Mouse (Mus musculus) cerebellum, adult 18-20 months (tissue): ENCODE measurements around the gene Cd101.

Experiments used
- DNase-seq, 2 experiments: peaks; one replicate each; pipeline ENCODE4 v3.0.0; 2021

Cd101 gene

GRCm38 (mm10) chr3:101037984-101038545 is 8.7 kb upstream of the Cd101 start:
- DNase-seq: no peak

- no peak for DNase-seq
Observed at GRCm38 (mm10) chr3:101036001-101036400, 6.6 kb upstream of the Cd101 start.

GRCm38 (mm10) chr3:101034509-101034908 is 5.2 kb upstream of the Cd101 start:
- no peak for DNase-seq

GRCm38 (mm10) chr3:101033644-101034043 is 4.3 kb upstream of the Cd101 start:
- no peak for DNase-seq

GRCm38 (mm10) chr3:101031456-101032142 is 2.2 kb upstream of the Cd101 start:
- DNase-seq: no peak

- no peak for DNase-seq
Observed at GRCm38 (mm10) chr3:101030630-101031029, 1.3 kb upstream of the Cd101 start.

- no peak for DNase-seq
Observed at GRCm38 (mm10) chr3:101026741-101027140, 2.6 kb downstream of the Cd101 start.

- no peak for DNase-seq
Observed at GRCm38 (mm10) chr3:101022967-101023366, 6.4 kb downstream of the Cd101 start.

- DNase-seq: no peak
Observed at GRCm38 (mm10) chr3:101021481-101022051, 7.8 kb downstream of the Cd101 start.

- no peak for DNase-seq
Observed at GRCm38 (mm10) chr3:101021073-101021472, 8.3 kb downstream of the Cd101 start.

GRCm38 (mm10) chr3:101018494-101018893 is 10.9 kb downstream of the Cd101 start:
- DNase-seq: no peak

GRCm38 (mm10) chr3:101016050-101016449 is 13.3 kb downstream of the Cd101 start:
- DNase-seq: no peak

GRCm38 (mm10) chr3:101015254-101015653 is 14.1 kb downstream of the Cd101 start:
- DNase-seq: no peak

- no peak for DNase-seq
Observed at GRCm38 (mm10) chr3:101013536-101013935, 15.8 kb downstream of the Cd101 start.

- no peak for DNase-seq
Observed at GRCm38 (mm10) chr3:101013005-101013404, 16.4 kb downstream of the Cd101 start.

GRCm38 (mm10) chr3:101012597-101012996 is 16.8 kb downstream of the Cd101 start:
- no peak for DNase-seq

GRCm38 (mm10) chr3:101012131-101012571 is 17.2 kb downstream of the Cd101 start:
- DNase-seq: peak; percentile 6 to 16

GRCm38 (mm10) chr3:101011203-101011600 is 18.2 kb downstream of the Cd101 start:
- no peak for DNase-seq

GRCm38 (mm10) chr3:101010589-101011202 is 18.7 kb downstream of the Cd101 start:
- DNase-seq: no peak

- DNase-seq: no peak
Observed at GRCm38 (mm10) chr3:101007112-101007782, 22.1 kb downstream of the Cd101 start.

GRCm38 (mm10) chr3:101005392-101005791 is 24.0 kb downstream of the Cd101 start:
- no peak for DNase-seq

GRCm38 (mm10) chr3:101003575-101004356 is 25.6 kb downstream of the Cd101 start:
- DNase-seq: no peak
